Mouse (Mus musculus) kidney, adult 2 months (tissue): ENCODE data around the gene Dagla.

Experiments used
- CTCF ChIP-seq: fragments of 200-500 bp; conservative IDR thresholded peaks from 2 replicates; pipeline ENCODE4 v1.5.1; 2011; ENCODE audit warnings: low read depth, mild to moderate bottlenecking, control low read depth, low read length, moderate library complexity, mixed read lengths; ENCODE audit not compliant: insufficient read depth, insufficient read length
- POLR2A ChIP-seq: fragments of 200-500 bp; IDR thresholded peaks from one replicate; pipeline ENCODE4 v1.6.1; 2011; ENCODE audit warnings: low read depth, low read length, control low read depth

GRCm38 (mm10) chr19:10219593-10219992, 85.1 kb downstream of the Dagla start:
- TF ChIP-seq CTCF (no peak), POLR2A (no peak)
